Mouse (Mus musculus): ENCODE measurements around the gene Atp6ap2. TPM values are rescaled to one million over a fixed set of nuclear protein-coding genes. Genes with fewer than 3 reads are reported as not detected.
"Not testable (repeated sequence)": the region's sequence is repeated elsewhere in the genome, so short reads cannot be mapped to it uniquely, and the experiment has no call there.

Gene Atp6ap2
- polyA plus RNA-seq, 1 experiment from 2014 or later: 112 TPM

DNA sequence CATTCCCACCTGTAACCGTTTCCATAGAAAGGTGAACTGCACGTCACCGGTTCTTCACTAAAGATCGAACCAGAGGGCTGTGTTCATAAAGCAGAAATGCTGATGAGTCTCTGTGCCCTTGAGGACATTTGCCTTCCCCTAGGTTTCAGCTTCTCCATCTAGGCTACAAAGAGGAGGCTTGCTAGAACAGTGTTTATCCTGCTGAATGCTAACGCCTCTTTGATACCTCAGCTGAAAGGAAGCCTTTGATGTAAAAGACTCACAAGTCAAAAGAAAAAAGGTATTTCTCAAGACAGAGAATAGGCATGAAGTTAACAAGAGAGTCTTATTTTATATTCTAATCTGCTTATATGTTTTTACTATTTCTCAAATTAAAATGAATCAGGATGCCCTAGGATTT lies 4.3 kb upstream of the Atp6ap2 start:
- H3K9me3 ChIP-seq (ENCODE audit: control insufficient read depth, low read length): no peaks in the 10 kb centered on the region
- no peak for TF ChIP-seq CTCF (IDR thresholded peaks at IDR 0.05; ENCODE audit: low read depth)
- no peak for TF ChIP-seq EP300 (optimal IDR thresholded peaks at IDR 0.05)
- no peaks in the 10 kb centered on the region for H3K36me3 ChIP-seq (ENCODE audit: control insufficient read depth, insufficient read depth, low read length)
- no peak overlapping the region for H3K4me3 ChIP-seq (ENCODE audit: low read depth, low read length)
- no peak overlapping the region for H3K9ac ChIP-seq (ENCODE audit: low read length)
- WGBS: 85% methylated on average over 5 of the region's 5 CpGs
- no peak overlapping the region for H3K4me2 ChIP-seq (replicated peaks; ENCODE audit: low read depth)
- H3K27me3 ChIP-seq (ENCODE audit: control insufficient read depth, insufficient read depth, low read length): no peaks in the 10 kb centered on the region
- H3K4me1 ChIP-seq (replicated peaks; ENCODE audit: control insufficient read depth, insufficient read depth): no peaks in the 10 kb centered on the region
- no peak overlapping the region for H3K27ac ChIP-seq (replicated peaks)
- ATAC-seq (ENCODE audit: low FRiP score, low TSS enrichment) (no peak), DNase-seq (ENCODE audit: low spot score) (no peak)

DNA sequence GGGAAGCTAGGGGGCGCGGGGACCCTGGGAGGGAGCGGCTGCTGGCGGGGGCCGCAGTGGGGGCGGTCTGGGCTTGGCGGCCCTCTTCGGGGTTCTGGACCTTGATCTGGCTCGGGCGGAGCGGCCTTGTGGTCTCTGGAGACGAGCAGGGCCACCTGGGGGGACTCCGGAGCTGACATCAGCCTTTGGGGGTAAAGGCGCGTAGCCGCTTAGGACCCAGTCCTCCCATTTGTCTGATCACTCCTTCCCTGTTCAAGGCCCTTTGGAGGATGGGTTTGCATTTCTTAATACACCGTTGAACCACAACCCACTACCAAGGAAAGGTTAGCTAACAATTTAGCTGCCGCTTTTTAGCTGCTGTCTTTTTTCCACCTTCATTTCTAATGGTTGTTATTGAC lies 356 bp downstream of the Atp6ap2 start:
- Histone ChIP-seq H3K9ac (ENCODE audit: low read length) (peak overlapping the region; percentile 80), H3K4me1 (replicated peaks; ENCODE audit: control insufficient read depth, insufficient read depth) (no peaks in the 10 kb centered on the region), H3K9me3 (ENCODE audit: control insufficient read depth, low read length) (no peaks in the 10 kb centered on the region), H3K27ac (replicated peaks) (peak overlapping the region; percentile 89), H3K4me3 (ENCODE audit: low read depth, low read length) (peak overlapping the region; percentile 67), H3K27me3 (ENCODE audit: control insufficient read depth, insufficient read depth, low read length) (no peaks in the 10 kb centered on the region), H3K4me2 (replicated peaks; ENCODE audit: low read depth) (peak overlapping the region; percentile 57), H3K36me3 (ENCODE audit: control insufficient read depth, insufficient read depth, low read length) (no peaks in the 10 kb centered on the region)
- DNase-seq (ENCODE audit: low spot score) (no peak), ATAC-seq (ENCODE audit: low FRiP score, low TSS enrichment) (peak; percentile 29)
- no peak for TF ChIP-seq EP300 (optimal IDR thresholded peaks at IDR 0.05)
- peak; percentile 31; the same call in 1 of the 2 replicates for TF ChIP-seq CTCF (IDR thresholded peaks at IDR 0.05; ENCODE audit: low read depth)
- WGBS: 17% methylated on average over 12 of the region's 18 CpGs

GRCm38 (mm10) chrX:12591401-12591943 lies 3.9 kb downstream of the Atp6ap2 start:
- no peak overlapping the region for H3K4me2 ChIP-seq (replicated peaks; ENCODE audit: low read depth)
- ATAC-seq (ENCODE audit: low FRiP score, low TSS enrichment) (no peak), DNase-seq (ENCODE audit: low spot score) (no peak)
- H3K36me3 ChIP-seq (ENCODE audit: control insufficient read depth, insufficient read depth, low read length): no peaks in the 10 kb centered on the region
- TF ChIP-seq CTCF (IDR thresholded peaks at IDR 0.05; ENCODE audit: low read depth) (no peak), EP300 (optimal IDR thresholded peaks at IDR 0.05) (no peak)
- H3K4me1 ChIP-seq (replicated peaks; ENCODE audit: control insufficient read depth, insufficient read depth): no peaks in the 10 kb centered on the region
- WGBS: 69% methylated on average over 8 of the region's 8 CpGs
- H3K4me3 ChIP-seq (ENCODE audit: low read depth, low read length): no peak overlapping the region
- H3K9ac ChIP-seq (ENCODE audit: low read length): no peak overlapping the region
- no peak overlapping the region for H3K27ac ChIP-seq (replicated peaks)
- no peaks in the 10 kb centered on the region for H3K9me3 ChIP-seq (ENCODE audit: control insufficient read depth, low read length)
- H3K27me3 ChIP-seq (ENCODE audit: control insufficient read depth, insufficient read depth, low read length): no peaks in the 10 kb centered on the region

DNA sequence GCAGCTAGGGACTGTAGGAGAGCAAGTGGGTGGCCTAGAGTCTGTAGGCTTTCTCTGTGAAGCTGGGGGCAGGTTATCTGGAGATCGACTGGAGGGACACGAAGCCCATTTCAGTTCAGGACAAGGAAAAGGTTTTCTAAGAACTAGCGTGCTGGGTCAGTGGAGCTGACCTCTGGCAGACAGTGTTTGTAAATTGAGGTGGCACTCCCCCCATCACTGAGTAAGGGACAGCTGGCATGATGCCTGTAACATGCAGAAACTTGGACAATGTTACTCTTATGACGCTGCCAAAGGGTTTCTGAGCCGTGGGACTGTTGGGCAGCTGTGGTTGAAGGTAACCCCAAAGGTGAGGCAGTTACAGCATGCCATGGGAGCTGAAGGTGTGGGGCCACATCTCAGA lies 4.4 kb downstream of the Atp6ap2 start:
- ATAC-seq (ENCODE audit: low FRiP score, low TSS enrichment) (no peak), DNase-seq (ENCODE audit: low spot score) (no peak)
- no peak overlapping the region for H3K4me3 ChIP-seq (ENCODE audit: low read depth, low read length)
- no peaks in the 10 kb centered on the region for H3K36me3 ChIP-seq (ENCODE audit: control insufficient read depth, insufficient read depth, low read length)
- no peak overlapping the region for H3K4me2 ChIP-seq (replicated peaks; ENCODE audit: low read depth)
- no peaks in the 10 kb centered on the region for H3K4me1 ChIP-seq (replicated peaks; ENCODE audit: control insufficient read depth, insufficient read depth)
- no peaks in the 10 kb centered on the region for H3K9me3 ChIP-seq (ENCODE audit: control insufficient read depth, low read length)
- H3K27ac ChIP-seq (replicated peaks): no peak overlapping the region
- no peak overlapping the region for H3K9ac ChIP-seq (ENCODE audit: low read length)
- no peak for TF ChIP-seq EP300 (optimal IDR thresholded peaks at IDR 0.05)
- WGBS: 47% methylated on average over 5 of the region's 5 CpGs
- H3K27me3 ChIP-seq (ENCODE audit: control insufficient read depth, insufficient read depth, low read length): no peaks in the 10 kb centered on the region

- WGBS: 75% methylated on average over 5 of the region's 5 CpGs
- Histone ChIP-seq H3K9ac (ENCODE audit: low read length) (no peak overlapping the region), H3K27me3 (ENCODE audit: control insufficient read depth, insufficient read depth, low read length) (no peaks in the 10 kb centered on the region), H3K4me1 (replicated peaks; ENCODE audit: control insufficient read depth, insufficient read depth) (no peaks in the 10 kb centered on the region), H3K36me3 (ENCODE audit: control insufficient read depth, insufficient read depth, low read length) (no peaks in the 10 kb centered on the region), H3K9me3 (ENCODE audit: control insufficient read depth, low read length) (no peaks in the 10 kb centered on the region), H3K4me3 (ENCODE audit: low read depth, low read length) (no peak overlapping the region), H3K4me2 (replicated peaks; ENCODE audit: low read depth) (no peak overlapping the region), H3K27ac (replicated peaks) (no peak overlapping the region)
- no peak for ATAC-seq (ENCODE audit: low FRiP score, low TSS enrichment)
- no peak for DNase-seq (ENCODE audit: low spot score)
- TF ChIP-seq CTCF (IDR thresholded peaks at IDR 0.05; ENCODE audit: low read depth) (no peak), EP300 (optimal IDR thresholded peaks at IDR 0.05) (no peak)
Observed at GRCm38 (mm10) chrX:12593824-12594223, 6.2 kb downstream of the Atp6ap2 start.

- H3K27ac ChIP-seq (replicated peaks); H3K4me3 ChIP-seq (ENCODE audit: low read depth, low read length); ATAC-seq (ENCODE audit: low FRiP score, low TSS enrichment); DNase-seq (ENCODE audit: low spot score); H3K4me2 ChIP-seq (replicated peaks; ENCODE audit: low read depth); H3K4me1 ChIP-seq (replicated peaks; ENCODE audit: control insufficient read depth, insufficient read depth); H3K36me3 ChIP-seq (ENCODE audit: control insufficient read depth, insufficient read depth, low read length); H3K27me3 ChIP-seq (ENCODE audit: control insufficient read depth, insufficient read depth, low read length); H3K9me3 ChIP-seq (ENCODE audit: control insufficient read depth, low read length); H3K9ac ChIP-seq (ENCODE audit: low read length): not testable (repeated sequence)
Observed at GRCm38 (mm10) chrX:12610541-12610940, 22.9 kb downstream of the Atp6ap2 start.
